Mouse (Mus musculus) CD8-positive naive resting alpha-beta T cell, adult 57 days (primary cell): ENCODE data around the gene Gm813. TPM values are rescaled to one million over a fixed set of nuclear protein-coding genes. Genes with fewer than 3 reads are reported as not detected.

Experiments used
- total RNA-seq: library from RNA; stranded (reverse); gene quantifications from one replicate; pipeline ENCODE4 v1.2.4, GENCODE M21; 2023

Gene Gm813
- not detected for total RNA-seq

DNA sequence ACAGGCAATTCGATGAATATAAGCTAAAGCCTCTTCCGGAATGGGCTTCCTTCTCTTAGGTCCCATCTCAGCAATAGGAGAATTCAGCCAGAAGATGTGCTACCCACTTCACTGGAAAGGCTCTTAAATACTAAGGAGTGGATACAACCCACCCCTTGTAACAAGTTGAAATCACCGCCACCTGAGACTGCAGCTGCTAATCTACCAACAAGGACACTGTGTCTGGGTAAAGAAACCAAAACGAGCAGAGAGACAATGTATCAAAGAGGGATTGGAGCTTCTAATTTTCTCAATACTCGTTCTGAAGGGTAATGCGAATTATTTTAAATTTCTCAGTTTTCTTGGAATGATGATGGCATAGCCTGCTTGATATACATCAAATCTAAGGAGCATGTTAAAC lies at the start of gene Gm813:
Gene Gm813 (minus strand): TSS at position 101 of the 400 bp plus-strand sequence.

DNA sequence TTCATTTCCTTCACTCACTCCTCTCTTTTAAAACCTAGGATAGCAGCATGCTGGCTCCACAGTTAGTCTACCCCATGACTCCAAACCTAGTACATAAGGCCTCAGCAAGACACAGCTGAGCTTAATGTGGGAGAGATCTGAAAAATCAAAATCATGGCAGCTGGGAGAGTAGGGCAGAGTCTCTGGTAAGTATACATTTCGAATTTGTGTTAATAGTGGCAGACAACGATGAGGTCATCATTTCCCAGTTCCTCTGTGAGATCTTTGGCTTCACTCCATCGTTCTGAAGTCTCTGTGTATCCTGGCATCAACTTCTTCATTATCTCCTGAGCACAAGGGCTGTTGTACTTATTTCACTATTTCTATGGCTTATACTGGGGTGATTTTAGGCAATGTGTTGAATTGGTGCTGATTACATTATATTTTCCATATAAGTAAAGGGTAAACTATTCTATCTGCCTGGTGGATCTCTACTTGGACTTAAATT lies 22.0 kb upstream of the Gm813 start, which contains the start of gene E330017A01Rik:
Gene E330017A01Rik (minus strand): TSS at position 51 of the 487 bp plus-strand sequence.

Other genes with a start within 250 kb of the Gm813 start
- not detected for gene Dcbld2, start 208.5 kb downstream of the Gm813 start, total RNA-seq
- gene St3gal6, start 92.7 kb downstream of the Gm813 start, total RNA-seq = 51.1 TPM
- gene E330017A01Rik, start 21.8 kb upstream of the Gm813 start, total RNA-seq = not detected
- gene Cpox, start 53.3 kb upstream of the Gm813 start, total RNA-seq = 8.7 TPM
- gene Gpr15, start 102.1 kb upstream of the Gm813 start, total RNA-seq = not detected
- 36.2 TPM for gene Cldnd1, start 110.9 kb upstream of the Gm813 start, total RNA-seq
- not detected for gene Olfr172, start 146.2 kb upstream of the Gm813 start, total RNA-seq
- gene Olfr173, start 183.3 kb upstream of the Gm813 start, total RNA-seq = not detected
- gene Olfr175-ps1, start 209.8 kb upstream of the Gm813 start, total RNA-seq = not detected